In the genomic region with DNA sequence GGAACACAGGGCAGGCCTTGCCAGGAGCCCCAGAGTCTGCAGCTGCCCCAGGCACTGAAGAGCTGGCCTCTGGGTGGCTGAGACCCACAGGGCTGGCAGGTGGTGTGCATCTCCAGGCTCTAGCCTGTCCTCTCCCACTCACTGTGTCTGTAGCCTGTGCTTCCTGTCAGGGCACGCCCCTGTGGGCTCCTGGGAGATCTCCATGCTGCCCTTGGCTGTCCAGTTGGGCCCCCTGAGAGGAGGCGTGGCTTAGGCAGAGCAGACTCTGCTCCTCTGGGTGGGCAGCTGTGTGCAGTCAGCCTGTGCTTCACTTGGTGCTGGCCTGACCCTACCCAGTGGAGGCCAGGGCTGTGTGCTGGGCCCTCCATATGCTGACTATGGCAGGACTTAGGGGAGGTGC, we compare ENCODE assay signal across 9 mouse cellular contexts. TPM values are rescaled to one million over a fixed set of nuclear protein-coding genes. Genes with fewer than 3 reads are reported as not detected.
DNase-seq lines count a peak whose midpoint lies in the region; ATAC-seq and TF ChIP-seq lines count a peak whose summit lies in the region.
"Had no signal": no experiment of that assay in that cellular context is flagged by ENCODE, and none has a peak within 500 bp of the region (broad histone marks: within the 10 kb centered on the region; RNA-seq: fewer than 3 reads in every experiment).

No protein-coding gene starts in this region.

- H3K27me3 ChIP-seq in lung, postnatal 0 days (replicated peaks; ENCODE audit: insufficient read depth, low read length), result no peaks in the 10 kb centered on the region
- no peaks in the 10 kb centered on the region for H3K27me3 ChIP-seq in heart, adult 2 months (ENCODE audit: control insufficient read depth, insufficient read depth, low read length)
- no peaks in the 10 kb centered on the region for H3K27me3 ChIP-seq in stomach, postnatal 0 days (ENCODE audit: control insufficient read depth, insufficient read depth, low read length)
- H3K27me3 ChIP-seq in cerebellum, adult 2 months (ENCODE audit: control insufficient read depth, insufficient read depth, low read length), result no peaks in the 10 kb centered on the region
- no peaks in the 10 kb centered on the region for H3K27me3 ChIP-seq in forebrain, postnatal 0 days (ENCODE audit: insufficient read depth, low read length)

- no peak overlapping the region for H3K4me3 ChIP-seq in lung, postnatal 0 days (ENCODE audit: low read depth, low read length)
- H3K4me3 ChIP-seq in heart, adult 2 months, result no peak overlapping the region
- no peak overlapping the region for H3K4me3 ChIP-seq in stomach, postnatal 0 days (ENCODE audit: low read depth, low read length)
- H3K4me3 ChIP-seq in cerebellum, adult 2 months (replicated peaks; ENCODE audit: insufficient read depth, low read depth, low read length), result no peak overlapping the region
- H3K4me3 ChIP-seq in forebrain, postnatal 0 days (ENCODE audit: low read depth, low read length), result no peak overlapping the region

- DNase-seq in lung, postnatal 0 days (ENCODE audit: low spot score), result peak; percentile 63
- no peak for DNase-seq in lung, postnatal 14 days
- peak; percentile 62 to 71 for DNase-seq in heart, adult 2 months
- peak; percentile 84 for DNase-seq in kidney, postnatal 10 days
- DNase-seq in stomach, postnatal 0 days (ENCODE audit: low spot score), result peak; percentile 46
- DNase-seq in cerebellum, adult 2 months, result no peak
- no peak for DNase-seq in forebrain, postnatal 0 days
- DNase-seq: cerebellum, postnatal 14 days had no signal

- intact Hi-C loops in heart, adult 2 months (cut with DNase I), result no loop called here

- TF ChIP-seq POLR2A in heart, adult 2 months (IDR thresholded peaks at IDR 0.05; ENCODE audit: insufficient read depth, low read depth, low read length), result no peak
- TF ChIP-seq POLR2A in cerebellum, adult 2 months (IDR thresholded peaks at IDR 0.05; ENCODE audit: borderline replicate concordance, insufficient read depth, low read length), result no peak

- peaks cover 13% of the 10 kb centered on the region; the same call in 1 of the 2 replicates for H3K4me1 ChIP-seq in lung, postnatal 0 days (ENCODE audit: insufficient read depth, low read depth, low read length)
- peaks cover 25% of the 10 kb centered on the region for H3K4me1 ChIP-seq in heart, adult 2 months (ENCODE audit: control insufficient read depth, insufficient read depth, low read length)
- H3K4me1 ChIP-seq in stomach, postnatal 0 days (replicated peaks; ENCODE audit: control insufficient read depth, insufficient read depth), result 0 out of 2 replicates have a peak, but pooled peaks cover 2% of the 10 kb centered on the region
- peaks cover 57% of the 10 kb centered on the region for H3K4me1 ChIP-seq in cerebellum, adult 2 months (ENCODE audit: control insufficient read depth, insufficient read depth, low read length)
- H3K4me1 ChIP-seq in forebrain, postnatal 0 days (ENCODE audit: insufficient read depth), result peaks cover 16% of the 10 kb centered on the region; the same call in 1 of the 2 replicates

- no peak overlapping the region for H3K4me2 ChIP-seq in lung, postnatal 0 days (replicated peaks; ENCODE audit: low read depth, low read length)
- H3K4me2 ChIP-seq in stomach, postnatal 0 days (replicated peaks; ENCODE audit: low read depth), result no peak overlapping the region
- H3K4me2 ChIP-seq in forebrain, postnatal 0 days (ENCODE audit: low read depth), result no peak overlapping the region

- ATAC-seq in lung, postnatal 0 days, result peak; percentile 35
- peak; percentile 11 for ATAC-seq in stomach, postnatal 0 days (ENCODE audit: low FRiP score, low TSS enrichment)
- no peak for ATAC-seq in forebrain, postnatal 0 days

- WGBS in lung, postnatal 0 days, result 44% methylated on average over 2 of the region's 2 CpGs
- WGBS in heart, adult 2 months, result 28% methylated on average over 2 of the region's 2 CpGs
- WGBS in stomach, postnatal 0 days, result 32% methylated on average over 2 of the region's 2 CpGs
- WGBS in cerebellum, adult 2 months, result 33% methylated on average over 2 of the region's 2 CpGs
- whole genome bisulfite sequencing in forebrain, postnatal 0 days, result 66% methylated on average over 2 of the region's 2 CpGs

- no peak for TF ChIP-seq EP300 in lung, postnatal 0 days (IDR thresholded peaks at IDR 0.05)
- TF ChIP-seq EP300 in heart, adult 2 months (IDR thresholded peaks at IDR 0.05; ENCODE audit: insufficient read depth, low read depth, low read length), result no peak
- no peak for TF ChIP-seq EP300 in stomach, postnatal 0 days (optimal IDR thresholded peaks at IDR 0.05)

- H3K9ac ChIP-seq in lung, postnatal 0 days (replicated peaks; ENCODE audit: low read depth), result no peak overlapping the region
- H3K9ac ChIP-seq in heart, adult 2 months (ENCODE audit: low read depth, low read length), result 0 out of 2 replicates have a peak overlapping the region, but pooled peaks have one; percentile 3
- H3K9ac ChIP-seq in stomach, postnatal 0 days (ENCODE audit: low read length), result no peak overlapping the region
- H3K9ac ChIP-seq in forebrain, postnatal 0 days, result no peak overlapping the region

- peaks cover 18% of the 10 kb centered on the region for H3K79me2 ChIP-seq in heart, adult 2 months (replicated peaks; ENCODE audit: control insufficient read depth, insufficient read depth, low read length)

- no peak for TF ChIP-seq CTCF in lung, postnatal 0 days (IDR thresholded peaks at IDR 0.05)
- no peak for TF ChIP-seq CTCF in heart, adult 2 months (IDR thresholded peaks at IDR 0.05)
- TF ChIP-seq CTCF in stomach, postnatal 0 days (IDR thresholded peaks at IDR 0.05; ENCODE audit: low read depth), result no peak
- no peak for TF ChIP-seq CTCF in cerebellum, adult 2 months (IDR thresholded peaks at IDR 0.05; ENCODE audit: borderline replicate concordance, insufficient read depth, low read depth, low read length)
- no peak for TF ChIP-seq CTCF in forebrain, postnatal 0 days (IDR thresholded peaks at IDR 0.05; ENCODE audit: low read depth)

- no peaks in the 10 kb centered on the region for H3K36me3 ChIP-seq in lung, postnatal 0 days (ENCODE audit: insufficient read depth, low read length)
- H3K36me3 ChIP-seq in heart, adult 2 months (ENCODE audit: control insufficient read depth, insufficient read depth, low read length), result no peaks in the 10 kb centered on the region
- peaks cover 3% of the 10 kb centered on the region; the same call in 1 of the 2 replicates for H3K36me3 ChIP-seq in stomach, postnatal 0 days (ENCODE audit: control insufficient read depth, insufficient read depth, low read length)
- peaks cover 4% of the 10 kb centered on the region; the same call in 1 of the 2 replicates for H3K36me3 ChIP-seq in forebrain, postnatal 0 days (ENCODE audit: insufficient read depth)

- no peak overlapping the region for H3K27ac ChIP-seq in lung, postnatal 0 days (ENCODE audit: low read length)
- no peak overlapping the region for H3K27ac ChIP-seq in heart, adult 2 months
- no peak overlapping the region for H3K27ac ChIP-seq in stomach, postnatal 0 days (replicated peaks)
- no peak overlapping the region; the same call in 1 of the 2 replicates for H3K27ac ChIP-seq in cerebellum, adult 2 months (ENCODE audit: insufficient read depth, low read length)
- H3K27ac ChIP-seq in forebrain, postnatal 0 days (ENCODE audit: low read depth, low read length), result no peak overlapping the region

- H3K9me3 ChIP-seq in lung, postnatal 0 days (ENCODE audit: low read length), result no peaks in the 10 kb centered on the region
- no peaks in the 10 kb centered on the region for H3K9me3 ChIP-seq in stomach, postnatal 0 days (ENCODE audit: control insufficient read depth, low read length)
- no peaks in the 10 kb centered on the region for H3K9me3 ChIP-seq in forebrain, postnatal 0 days (ENCODE audit: low read length)

RNA-seq across cellular contexts. Expression of gene Csnk1g2, which starts 5.0 kb away (rescaled TPM):
- 97.7 and 111 TPM in 2 replicates for polyA plus RNA-seq in lung, postnatal 0 days (2015; fragmentation: Nextera tagmentation; extraction: Ambion mirVana)
- 100 to 1,000 TPM; 117 to 130 TPM for total RNA-seq in heart, adult 2 months (2021)
- 125 and 130 TPM in 2 replicates for polyA plus RNA-seq in heart, adult 2 months (2012; rRNA removed)
- 75.4 and 83.9 TPM in 2 replicates for polyA plus RNA-seq in stomach, postnatal 0 days (2015; fragmentation: Nextera tagmentation; extraction: Ambion mirVana)
- polyA plus RNA-seq in cerebellum, adult 2 months (2012; rRNA removed), result 208 and 218 TPM in 2 replicates
- total RNA-seq in forebrain, postnatal 0 days (2014; rRNA removed), result 127 and 135 TPM in 2 replicates
- 91.8 and 94.1 TPM in 2 replicates for polyA plus RNA-seq in forebrain, postnatal 0 days (2015; fragmentation: Nextera tagmentation; extraction: Ambion mirVana)

RNA-seq across cellular contexts. Expression of gene Gm49322, which starts 21.9 kb away (rescaled TPM):
- 0.98 and 1.1 TPM in 2 replicates for polyA plus RNA-seq in lung, postnatal 0 days (2015; fragmentation: Nextera tagmentation; extraction: Ambion mirVana)
- under 1 TPM; 0.34 to 0.39 TPM for total RNA-seq in heart, adult 2 months (2021)
- polyA plus RNA-seq in heart, adult 2 months (2012; rRNA removed), result 0.62 and 2.0 TPM in 2 replicates
- 1.4 and 1.7 TPM in 2 replicates for polyA plus RNA-seq in stomach, postnatal 0 days (2015; fragmentation: Nextera tagmentation; extraction: Ambion mirVana)
- polyA plus RNA-seq in cerebellum, adult 2 months (2012; rRNA removed), result 3.5 and 4.2 TPM in 2 replicates
- total RNA-seq in forebrain, postnatal 0 days (2014; rRNA removed), result 1.2 and 2.7 TPM in 2 replicates
- 0.58 and 0.69 TPM in 2 replicates for polyA plus RNA-seq in forebrain, postnatal 0 days (2015; fragmentation: Nextera tagmentation; extraction: Ambion mirVana)

RNA-seq across cellular contexts. Expression of gene Adat3, which starts 25.0 kb away (rescaled TPM):
- 3.5 and 4.8 TPM in 2 replicates for polyA plus RNA-seq in lung, postnatal 0 days (2015; fragmentation: Nextera tagmentation; extraction: Ambion mirVana)
- total RNA-seq in heart, adult 2 months (2021), result 1 to 10 TPM in 1 of 2 experiments, under 1 TPM in 1; 0.60 to 1.1 TPM
- polyA plus RNA-seq in heart, adult 2 months (2012; rRNA removed), result 1.0 and 2.5 TPM in 2 replicates
- 4.1 and 4.3 TPM in 2 replicates for polyA plus RNA-seq in stomach, postnatal 0 days (2015; fragmentation: Nextera tagmentation; extraction: Ambion mirVana)
- polyA plus RNA-seq in cerebellum, adult 2 months (2012; rRNA removed), result 7.0 and 7.5 TPM in 2 replicates
- 3.0 and 4.9 TPM in 2 replicates for total RNA-seq in forebrain, postnatal 0 days (2014; rRNA removed)
- polyA plus RNA-seq in forebrain, postnatal 0 days (2015; fragmentation: Nextera tagmentation; extraction: Ambion mirVana), result 4.2 and 4.5 TPM in 2 replicates
- total RNA-seq: neutrophil, adult 5-6 weeks had no signal

RNA-seq across cellular contexts. Expression of gene Scamp4, which starts 25.0 kb away (rescaled TPM):
- 56.9 and 59.3 TPM in 2 replicates for polyA plus RNA-seq in lung, postnatal 0 days (2015; fragmentation: Nextera tagmentation; extraction: Ambion mirVana)
- total RNA-seq in heart, adult 2 months (2021), result 10 to 100 TPM; 20.8 to 26.9 TPM
- polyA plus RNA-seq in heart, adult 2 months (2012; rRNA removed), result 58.9 and 60.5 TPM in 2 replicates
- 67.8 and 77.3 TPM in 2 replicates for polyA plus RNA-seq in stomach, postnatal 0 days (2015; fragmentation: Nextera tagmentation; extraction: Ambion mirVana)
- 57.9 and 62.0 TPM in 2 replicates for polyA plus RNA-seq in cerebellum, adult 2 months (2012; rRNA removed)
- total RNA-seq in forebrain, postnatal 0 days (2014; rRNA removed), result 21.0 and 24.1 TPM in 2 replicates
- polyA plus RNA-seq in forebrain, postnatal 0 days (2015; fragmentation: Nextera tagmentation; extraction: Ambion mirVana), result 86.8 and 87.9 TPM in 2 replicates

RNA-seq across cellular contexts. Expression of gene Btbd2, which starts 29.2 kb away (rescaled TPM):
- 41.7 and 42.9 TPM in 2 replicates for polyA plus RNA-seq in lung, postnatal 0 days (2015; fragmentation: Nextera tagmentation; extraction: Ambion mirVana)
- total RNA-seq in heart, adult 2 months (2021), result 10 to 100 TPM; 43.7 to 44.2 TPM
- 57.3 and 60.1 TPM in 2 replicates for polyA plus RNA-seq in heart, adult 2 months (2012; rRNA removed)
- polyA plus RNA-seq in stomach, postnatal 0 days (2015; fragmentation: Nextera tagmentation; extraction: Ambion mirVana), result 28.3 and 30.0 TPM in 2 replicates
- polyA plus RNA-seq in cerebellum, adult 2 months (2012; rRNA removed), result 106 and 108 TPM in 2 replicates
- 105 and 131 TPM in 2 replicates for total RNA-seq in forebrain, postnatal 0 days (2014; rRNA removed)
- 70.4 and 77.6 TPM in 2 replicates for polyA plus RNA-seq in forebrain, postnatal 0 days (2015; fragmentation: Nextera tagmentation; extraction: Ambion mirVana)

Comparison
In these comparisons a context has a peak if more than half of its experiments do, and no peak if none do; other contexts are left out.
1. DNase-seq: peak in lung, postnatal 0 days (single experiment), heart, adult 2 months (2 of 2), kidney, postnatal 10 days (single experiment) and stomach, postnatal 0 days (single experiment); none in lung, postnatal 14 days (single experiment), cerebellum, adult 2 months (0 of 2) and forebrain, postnatal 0 days (single experiment).